Mouse (Mus musculus) WW6 (cell line): ENCODE results near the gene Gde1.

ENCODE experiments used
- DNase-seq: peaks from one replicate; pipeline ENCODE4 v3.0.0-alpha.2; 2013; ENCODE audit warnings: low read depth, low spot score

Gene Gde1

GRCm38 (mm10) chr7:118705101-118705961, at the start of gene Gde1:
Gde1 (minus strand) TSS chr7:118705778.
- peak; percentile 76 for DNase-seq

DNA sequence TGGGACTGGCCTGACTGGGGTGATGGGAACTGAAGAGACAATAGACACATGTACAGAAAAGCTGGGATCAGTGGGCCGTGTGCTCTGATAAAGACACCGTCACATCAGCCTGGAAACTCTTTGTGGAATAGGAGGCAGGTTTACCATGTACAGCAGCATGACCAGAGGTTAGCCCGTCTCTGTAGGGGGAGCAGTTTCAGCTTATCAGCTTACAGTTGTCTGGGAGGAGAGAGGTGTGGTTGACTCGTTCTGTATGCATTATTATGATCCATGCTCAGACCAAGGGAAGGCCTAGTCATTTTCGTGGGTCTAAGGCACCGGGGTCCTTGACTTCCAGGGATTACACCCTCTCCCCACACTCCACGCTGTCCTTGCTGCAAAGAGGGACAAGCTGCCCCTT, 46.0 kb upstream of the Gde1 start:
- no peak for DNase-seq

DNA sequence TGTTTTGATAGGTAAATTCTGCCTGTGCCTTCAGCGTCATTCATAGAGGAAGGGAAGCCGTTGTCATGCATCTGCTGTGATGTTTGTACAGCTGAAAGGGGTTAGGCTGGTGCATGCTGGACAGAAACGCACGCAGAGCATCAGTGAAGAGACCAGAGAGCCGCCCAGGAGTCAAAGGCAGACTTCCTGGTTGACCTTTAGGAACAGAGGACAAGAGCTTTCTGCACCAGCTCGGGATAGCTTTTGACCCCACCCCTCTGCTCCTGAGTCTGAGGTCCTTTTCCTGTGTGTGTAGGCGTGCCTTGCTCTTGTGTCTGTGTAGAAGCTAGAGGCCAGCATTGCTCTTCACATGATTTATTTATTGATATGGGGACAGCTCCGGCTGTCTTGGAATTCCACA, 44.1 kb upstream of the Gde1 start:
- DNase-seq, result no peak

DNA sequence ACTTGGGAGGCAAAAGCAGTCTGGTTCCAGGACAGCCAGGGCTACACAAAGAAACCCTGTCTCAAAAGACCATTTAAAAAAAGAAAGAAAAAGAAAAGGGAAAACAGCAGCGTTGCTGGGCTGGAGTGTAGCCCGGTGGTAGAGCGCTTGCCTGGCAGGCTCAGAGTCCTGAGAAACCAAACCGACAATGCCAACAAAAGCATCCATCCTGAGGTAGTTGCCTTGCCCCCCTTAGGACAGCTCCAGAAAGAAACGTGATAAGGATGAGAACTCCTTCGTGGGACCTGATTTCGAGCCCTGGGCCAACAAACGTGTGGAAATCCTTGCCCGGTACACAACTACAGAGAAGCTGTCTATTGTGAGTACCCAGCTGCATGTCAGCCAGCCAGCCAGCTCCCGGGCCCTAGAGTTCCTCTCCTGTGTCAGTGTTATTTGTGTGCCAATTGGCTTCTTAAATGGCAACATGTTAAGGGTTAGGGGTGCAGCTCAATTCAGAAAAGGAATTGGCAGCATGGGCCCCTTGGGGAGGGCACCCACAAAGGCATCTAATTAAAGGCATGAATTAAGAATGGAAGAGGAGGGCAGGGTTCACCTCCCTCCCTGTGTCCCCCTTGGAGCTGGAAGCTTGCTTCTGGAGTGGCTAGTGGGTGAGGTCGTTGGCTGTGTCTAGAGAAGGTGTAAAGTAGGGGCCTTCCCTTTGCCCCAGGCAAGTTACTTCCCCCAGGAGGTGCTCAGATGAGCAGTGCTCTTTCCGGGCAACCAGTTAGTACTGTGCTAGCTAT, 42.5 kb upstream of the Gde1 start:
- no peak for DNase-seq

GRCm38 (mm10) chr7:118744766-118745165, 39.2 kb upstream of the Gde1 start:
- no peak for DNase-seq

GRCm38 (mm10) chr7:118742278-118742677, 36.7 kb upstream of the Gde1 start:
- no peak for DNase-seq

- peak; percentile 85 for DNase-seq
These were observed 35.2 kb upstream of the Gde1 start for GRCm38 (mm10) chr7:118740532-118741338.

- peak; percentile 60 for DNase-seq
These were observed 34.5 kb upstream of the Gde1 start, which contains the start of gene Vps35l for GRCm38 (mm10) chr7:118739975-118740531. Vps35l (plus strand) TSS chr7:118740226.

DNA sequence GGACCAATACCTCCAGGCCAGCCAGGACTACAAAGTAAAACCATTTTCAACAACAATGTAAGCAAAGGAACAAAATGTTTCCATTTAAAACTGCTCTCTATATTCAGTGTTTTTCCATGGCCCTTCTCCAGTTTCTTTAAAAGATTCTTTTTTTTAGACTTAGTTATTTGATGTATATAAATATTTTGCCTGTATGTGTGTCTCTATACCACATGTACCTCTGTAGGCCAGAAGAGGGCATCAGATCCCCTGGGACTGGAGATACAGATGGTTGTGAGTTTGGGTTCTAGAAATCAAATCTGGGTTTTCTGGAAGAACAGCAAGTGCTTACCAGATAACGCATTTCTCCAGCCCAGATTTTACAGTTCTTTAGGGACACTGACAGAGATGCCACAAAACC, 33.2 kb upstream of the Gde1 start:
- no peak for DNase-seq

DNA sequence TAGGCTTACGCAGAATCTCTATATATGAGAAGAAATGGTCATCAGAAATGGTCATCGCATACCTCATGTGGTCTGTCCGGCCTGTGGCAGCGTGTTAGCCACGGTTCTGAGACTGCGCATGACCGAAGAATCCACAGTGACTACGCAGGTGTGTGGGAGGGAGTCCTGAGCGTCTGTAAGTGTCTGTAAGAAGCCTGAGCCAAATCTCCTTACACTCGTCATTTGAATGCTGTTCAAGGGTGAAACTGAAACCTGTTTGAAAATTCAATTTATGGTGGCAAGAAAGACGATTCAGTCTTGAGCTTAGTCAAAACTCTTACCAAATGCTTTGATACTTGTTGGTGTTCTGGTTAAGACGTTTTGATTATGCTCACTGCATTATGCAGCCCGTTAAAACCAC, 27.6 kb upstream of the Gde1 start:
- no peak for DNase-seq

DNA sequence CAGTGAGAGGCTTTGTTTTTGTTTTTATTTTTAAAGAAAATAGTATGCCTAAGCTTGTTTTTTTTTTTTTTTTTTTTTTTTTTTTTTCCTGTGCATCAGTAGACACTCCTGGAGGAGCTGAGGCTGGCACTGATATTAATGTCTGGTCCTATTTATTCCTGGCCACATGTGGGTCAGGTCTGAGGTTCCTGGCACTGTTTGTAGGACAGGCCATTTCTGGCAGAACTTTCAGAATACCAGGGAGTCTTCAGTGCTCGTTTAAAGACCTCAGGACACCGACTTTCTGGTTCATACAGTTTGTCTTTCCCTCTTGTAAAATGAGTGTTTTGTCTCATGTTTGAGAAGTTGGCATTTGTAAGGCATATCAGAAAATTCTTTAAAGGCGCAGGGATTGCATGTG, 26.2 kb upstream of the Gde1 start:
- DNase-seq, result no peak

DNA sequence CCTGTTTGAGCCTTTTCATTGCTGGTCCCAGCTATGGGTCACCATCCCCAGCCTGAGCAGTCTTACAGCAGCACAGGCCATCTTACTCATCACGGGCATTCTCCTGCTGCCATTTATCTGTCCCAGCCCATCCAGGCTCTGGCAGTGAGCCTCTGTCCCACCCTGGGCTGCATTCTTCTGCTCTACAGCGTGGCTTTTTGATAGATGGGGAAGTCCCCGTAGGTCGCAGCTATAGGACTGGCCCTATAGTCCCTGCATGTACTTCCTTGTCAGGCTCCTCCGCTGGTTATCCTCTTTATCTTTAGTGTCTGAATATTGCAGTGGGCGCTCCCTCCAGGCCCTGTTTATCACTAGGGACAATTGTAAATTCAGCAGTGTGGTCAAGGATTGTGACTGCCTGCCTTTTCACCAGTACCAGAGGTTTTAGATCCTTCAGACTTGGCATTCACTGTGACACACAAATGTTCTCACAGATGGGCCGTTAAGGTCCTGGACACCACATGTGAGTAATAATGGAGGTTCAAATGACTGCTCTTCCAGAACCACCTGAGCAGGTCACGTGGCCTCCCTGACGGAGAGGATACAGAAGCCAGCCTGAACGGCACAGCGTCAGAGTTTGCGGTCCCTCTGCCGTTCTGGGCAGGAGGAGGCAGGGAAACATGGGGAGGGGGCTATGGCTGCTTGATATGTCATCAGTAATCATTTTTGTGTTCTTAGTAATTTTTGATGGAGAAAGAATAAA, 23.4 kb upstream of the Gde1 start:
- DNase-seq, result no peak

DNA sequence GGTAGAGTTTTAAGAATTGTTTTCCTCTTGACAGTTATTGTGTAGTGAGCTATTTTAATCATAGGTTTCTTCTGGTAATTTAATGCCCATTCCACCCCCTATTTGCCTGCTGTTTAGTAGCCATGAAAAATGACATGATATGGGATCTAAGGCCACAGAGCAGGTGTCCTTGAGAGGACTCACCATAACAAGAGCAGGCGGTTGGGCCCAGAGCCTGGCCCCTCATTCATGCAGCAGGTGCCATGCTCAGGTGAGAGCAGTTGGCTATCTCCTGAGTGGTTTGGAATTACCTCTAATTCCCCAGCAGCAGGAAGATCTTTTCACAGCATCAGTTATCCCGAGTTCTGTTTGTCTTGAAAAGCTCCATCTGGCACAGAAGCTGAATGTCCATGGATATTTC, 19.9 kb upstream of the Gde1 start:
- no peak for DNase-seq

GRCm38 (mm10) chr7:118723927-118724326, 18.3 kb upstream of the Gde1 start:
- no peak for DNase-seq

DNA sequence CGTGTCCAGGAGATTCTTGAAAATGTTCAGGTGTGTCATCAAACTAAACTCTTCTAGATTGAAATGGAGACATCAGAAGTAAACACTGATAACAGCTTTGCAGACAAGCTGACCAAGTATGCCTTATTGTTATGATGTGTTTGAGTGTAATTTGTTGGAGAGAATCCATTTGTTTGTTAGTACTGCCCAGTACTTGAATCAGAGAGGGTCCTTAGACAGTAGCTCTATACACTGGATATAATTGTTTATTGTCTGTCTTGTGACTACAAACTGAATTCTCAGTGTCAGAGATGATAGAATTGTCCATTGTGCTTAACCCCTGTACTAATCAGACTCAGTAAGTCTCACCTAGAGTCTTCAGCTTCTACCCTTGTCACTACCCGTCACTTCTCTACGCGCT, 12.5 kb upstream of the Gde1 start:
- no peak for DNase-seq

- no peak for DNase-seq
These were observed 9.3 kb upstream of the Gde1 start for GRCm38 (mm10) chr7:118714873-118715272.

GRCm38 (mm10) chr7:118712228-118713173, 6.9 kb upstream of the Gde1 start, which contains the start of gene Ccp110:
Ccp110 (plus strand) TSS chr7:118712552.
- peak; percentile 85 for DNase-seq

- DNase-seq, result no peak
These were observed 5.2 kb upstream of the Gde1 start for GRCm38 (mm10) chr7:118710776-118711175.

DNA sequence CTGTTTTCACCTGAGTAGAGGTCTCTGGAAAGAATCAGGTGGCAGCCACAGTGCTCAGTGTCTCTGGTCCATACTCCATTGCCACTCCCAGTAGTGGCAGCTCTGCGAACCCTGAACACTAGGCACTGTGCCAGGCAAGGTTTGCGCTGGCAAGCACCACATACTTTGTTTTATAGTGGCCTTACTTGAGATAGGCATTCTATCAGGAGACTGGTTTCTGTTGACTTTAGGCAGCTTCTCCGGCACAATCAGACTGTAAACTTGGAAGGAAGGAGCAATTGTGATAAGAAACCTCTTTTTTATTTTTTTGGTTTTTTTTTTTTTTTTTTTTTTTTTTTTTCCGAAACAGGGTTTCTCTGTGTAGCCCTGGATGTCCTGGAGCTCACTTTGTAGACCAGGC, 2.4 kb upstream of the Gde1 start:
- DNase-seq, result no peak

GRCm38 (mm10) chr7:118707216-118707615, 1.6 kb upstream of the Gde1 start:
- no peak for DNase-seq
